Mouse (Mus musculus) ES-Bruce4 (cell line): ENCODE measurements around the gene Depdc7.

Experiments
- CTCF ChIP-seq: IDR thresholded peaks from one replicate; pipeline ENCODE4 v1.8.1; 2011; ENCODE audit warnings: low read depth, low read length
- EP300 ChIP-seq: IDR thresholded peaks from 2 replicates; pipeline ENCODE4 v1.6.1; 2011; ENCODE audit warnings: low read depth, low read length; ENCODE audit not compliant: insufficient read depth
- POLR2A ChIP-seq: IDR thresholded peaks from one replicate; pipeline ENCODE4 v1.8.1; 2011; ENCODE audit warnings: low read length; ENCODE audit not compliant: insufficient read depth

DNA sequence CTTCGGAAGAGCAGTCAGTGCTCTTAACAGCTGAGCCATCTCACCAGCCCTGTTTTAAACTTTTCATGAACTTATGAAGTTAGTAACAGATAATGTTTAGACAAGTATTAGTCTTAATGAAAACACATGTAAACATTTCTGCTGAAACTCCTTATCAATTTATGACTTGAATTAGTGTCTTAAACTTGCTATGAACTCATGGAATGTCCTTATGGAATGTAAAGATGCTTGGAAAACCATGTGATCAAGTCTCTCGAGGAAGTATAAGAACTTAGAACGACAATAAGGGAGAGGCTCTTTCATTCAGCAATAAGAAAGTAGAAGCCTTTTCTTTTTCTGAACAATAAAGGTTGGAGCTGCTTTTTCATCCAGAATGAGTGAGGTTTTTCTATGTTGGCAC is 38.3 kb downstream of the Depdc7 start:
- TF ChIP-seq CTCF (no peak), POLR2A (no peak), EP300 (no peak)
